Mouse (Mus musculus) adrenal gland, adult 10 weeks (tissue): ENCODE measurements around the gene Sgpl1. TPM values are rescaled to one million over a fixed set of nuclear protein-coding genes. Genes with fewer than 3 reads are reported as not detected.

Source experiments
- polyA plus RNA-seq: library from polyadenylated mRNA; stranded (reverse); fragments of 350-450 nt; fragmentation: Illumina TruSeq; extraction: RNeasy Lipid Tissue Mini Kit (QIAGEN cat#74804); gene quantifications from one replicate; pipeline ENCODE4 v1.2.3, GENCODE M21; 2014; ENCODE audit warnings: low read depth, low replicate concordance

Sgpl1 gene
- 84.1 TPM for polyA plus RNA-seq

DNA sequence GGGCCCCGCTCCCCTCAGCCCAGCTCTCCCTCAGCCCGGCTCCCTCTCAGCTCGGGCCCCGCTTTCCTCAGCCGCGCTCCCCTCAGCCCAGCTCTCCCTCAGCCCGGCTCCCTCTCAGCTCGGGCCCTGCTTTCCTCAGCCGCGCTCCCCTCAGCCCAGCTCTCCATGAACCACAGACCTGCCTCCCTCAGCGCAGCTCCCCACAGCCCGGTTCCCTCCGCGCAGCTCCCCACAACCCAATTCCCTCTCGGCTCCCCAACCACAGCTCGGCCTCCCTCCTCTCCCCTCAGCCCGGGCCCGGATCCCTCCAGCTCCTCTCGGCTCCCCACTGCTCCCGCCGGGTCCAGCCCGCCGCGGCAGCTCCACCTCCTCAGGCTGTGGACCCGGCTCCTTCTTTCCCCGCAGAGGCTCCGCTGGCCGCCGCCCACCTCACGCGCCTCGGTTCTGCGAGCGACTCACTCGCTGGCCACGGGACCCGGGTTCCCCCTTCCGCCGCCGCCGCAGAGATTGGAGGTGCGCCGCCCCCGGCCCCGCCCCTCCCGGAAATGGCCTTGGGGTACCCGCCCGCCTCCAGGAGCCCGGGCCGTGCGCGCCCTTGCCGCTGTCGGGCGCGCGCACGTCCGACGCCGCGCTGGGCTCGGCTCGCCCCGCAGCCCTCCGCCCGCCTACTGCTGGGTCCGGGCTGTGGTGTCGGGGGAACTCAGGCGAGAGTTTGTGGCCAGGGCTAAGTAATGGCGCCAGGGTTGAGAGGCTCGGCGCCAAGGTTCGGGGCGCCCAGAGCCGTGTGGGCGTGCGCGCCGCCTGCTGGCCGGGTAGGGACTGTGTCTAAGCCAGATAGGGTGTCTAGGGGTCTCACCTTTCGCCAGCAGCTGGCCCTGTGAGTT lies at the start of gene Sgpl1:
Gene Sgpl1 (minus strand): TSS at position 547 of the 884 bp plus-strand sequence.

DNA sequence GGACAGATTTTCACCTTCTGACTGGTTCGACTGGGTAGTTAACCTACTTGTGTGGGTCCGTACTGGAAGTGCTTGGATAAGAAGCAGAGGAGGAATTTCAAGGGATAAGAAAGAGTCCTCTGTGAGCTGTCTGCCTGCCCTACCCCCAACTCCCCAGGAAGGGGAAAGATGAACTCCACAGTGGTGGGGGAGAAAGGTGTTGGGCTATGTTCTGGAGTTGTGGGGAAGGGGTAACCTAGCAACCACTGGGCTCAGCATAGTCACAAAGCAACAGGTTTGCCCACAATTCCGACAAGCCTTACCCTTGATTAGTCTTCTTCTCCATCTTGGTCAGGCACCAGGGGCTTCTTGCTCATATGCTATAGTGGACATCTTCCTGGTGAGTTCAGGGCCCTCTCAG lies 24.2 kb upstream of the Sgpl1 start, which contains the start of gene Tbata:
Gene Tbata (plus strand): TSS at position 301 of the 400 bp plus-strand sequence.

DNA sequence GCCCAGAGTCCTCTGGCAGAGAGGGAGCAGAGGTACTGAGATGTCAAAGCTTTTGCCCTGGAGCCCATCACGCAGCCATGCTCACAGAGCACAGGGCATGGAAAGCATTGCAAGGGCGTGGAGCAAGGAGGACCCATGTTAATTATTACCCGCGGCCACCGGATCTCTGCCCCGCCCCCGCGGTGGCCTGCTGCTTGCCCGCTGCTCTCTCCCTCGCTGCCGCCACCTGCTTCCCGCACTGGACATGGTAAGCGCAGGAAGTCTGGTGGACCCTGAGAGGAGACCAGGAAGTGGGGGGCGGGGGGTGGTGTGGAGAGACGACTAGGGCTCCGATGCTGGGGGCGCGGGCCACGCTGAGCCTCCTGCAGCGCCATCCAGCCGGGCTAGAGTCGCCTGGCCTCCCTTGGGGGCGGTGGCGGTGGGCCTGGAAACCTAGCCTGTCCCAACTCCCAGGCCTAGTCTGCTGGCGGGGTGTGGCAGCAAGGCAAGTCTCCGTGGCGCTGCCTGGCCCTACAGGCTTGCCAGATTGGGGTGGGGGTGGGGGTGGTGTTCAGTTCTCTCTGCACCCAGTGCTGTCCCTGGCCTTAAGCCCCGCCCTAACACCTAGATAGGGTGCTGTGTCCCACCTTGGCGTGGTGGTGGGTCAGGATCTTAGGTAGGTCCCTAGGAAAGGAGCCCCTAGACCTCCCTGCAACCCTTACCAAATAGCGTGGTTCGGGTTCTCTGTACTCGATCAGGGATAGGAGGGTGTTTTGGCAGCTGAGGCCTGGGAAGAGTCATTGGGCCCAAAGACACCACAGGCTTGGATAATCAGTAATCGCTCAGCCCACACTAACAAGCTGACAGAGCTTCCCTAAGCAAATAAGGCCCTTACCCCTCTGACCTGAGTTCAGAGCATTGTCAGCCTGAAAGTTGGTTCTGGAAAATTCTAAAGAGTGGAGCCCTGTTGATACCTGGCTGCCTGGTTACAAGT lies 58.0 kb downstream of the Sgpl1 start, which contains the start of gene Pcbd1:
Gene Pcbd1 (plus strand): TSS at position 162 of the 973 bp plus-strand sequence.

Other genes with a start within 250 kb of the Sgpl1 start
- gene Pcbd1, start 58.4 kb downstream of the Sgpl1 start, polyA plus RNA-seq = 17.4 TPM
- not detected for gene Tbata, start 24.3 kb upstream of the Sgpl1 start, polyA plus RNA-seq
- gene Adamts14, start 125.7 kb upstream of the Sgpl1 start, polyA plus RNA-seq = not detected
- not detected for gene Prf1, start 150.1 kb upstream of the Sgpl1 start, polyA plus RNA-seq
- 1.5 TPM for gene Pald1, start 235.8 kb upstream of the Sgpl1 start, polyA plus RNA-seq